Mouse (Mus musculus) hindlimb bud, embryonic 11.5 days (tissue): ENCODE data around the gene Hcrtr2.

ENCODE experiments used
- DNase-seq: peaks from one replicate; pipeline ENCODE4 v3.0.0-alpha.2; 2012; ENCODE audit warnings: low read depth, low spot score; ENCODE audit errors: extremely low spot score

Hcrtr2 gene

DNA sequence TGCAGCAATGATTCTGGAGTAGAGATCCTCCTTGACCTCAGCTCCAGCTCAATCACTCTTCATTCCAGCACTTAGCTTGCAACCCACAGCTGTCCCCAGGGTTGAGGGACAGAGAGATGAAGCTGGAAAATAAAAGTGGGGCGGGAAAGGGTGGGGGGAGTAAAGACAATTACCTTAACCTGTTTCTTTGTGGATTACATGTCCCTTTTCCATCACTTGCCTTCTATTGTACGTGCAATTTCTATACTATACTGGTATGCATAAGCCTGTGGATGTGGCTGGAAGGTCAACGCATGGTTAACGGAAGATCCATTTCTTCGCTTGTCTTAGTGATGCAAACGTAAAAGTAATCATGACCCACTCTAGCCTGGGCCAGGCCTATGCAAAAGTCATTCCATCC, at the start of gene Hcrtr2:
Gene Hcrtr2 (minus strand): TSS at position 101 of the 400 bp plus-strand sequence.
- DNase-seq: no peak

DNA sequence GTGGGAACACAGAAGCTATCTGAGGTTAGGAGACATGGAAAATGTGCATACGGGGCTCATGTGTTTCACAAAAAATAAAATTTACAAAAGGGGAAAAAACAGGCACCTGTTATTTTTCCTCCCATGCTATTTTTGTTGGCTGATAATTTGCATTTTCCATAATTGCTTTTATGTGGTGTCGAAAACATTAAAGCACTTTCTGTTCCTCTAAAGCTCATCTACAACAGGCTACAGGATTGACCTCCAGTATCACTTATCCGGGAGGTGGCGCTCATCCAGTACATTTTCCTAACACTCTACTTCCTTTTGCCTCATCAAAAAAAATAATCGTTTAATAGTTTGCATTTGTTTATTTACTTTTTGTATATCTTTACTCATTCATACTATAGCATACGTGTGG, 41.2 kb upstream of the Hcrtr2 start:
- DNase-seq: no peak

DNA sequence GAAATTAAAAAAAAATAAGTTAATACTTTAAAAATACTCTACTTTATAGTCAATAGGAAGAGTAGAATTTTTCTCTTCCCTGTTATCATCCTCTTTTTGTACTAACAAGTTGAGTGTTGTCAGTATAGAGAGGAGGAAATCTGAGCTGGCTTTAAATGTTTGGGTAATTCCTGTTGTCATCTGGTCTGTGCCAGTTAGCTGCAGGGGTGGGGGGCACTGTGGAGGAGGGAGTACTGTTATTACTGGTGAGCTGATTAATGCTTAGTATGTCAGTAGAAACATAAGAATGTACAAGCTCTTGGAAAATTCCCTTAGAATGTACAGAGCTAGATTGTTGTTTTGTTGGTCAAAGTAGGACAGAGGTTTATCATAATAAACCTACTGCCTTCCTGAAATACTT, 36.7 kb upstream of the Hcrtr2 start:
- DNase-seq: no peak

DNA sequence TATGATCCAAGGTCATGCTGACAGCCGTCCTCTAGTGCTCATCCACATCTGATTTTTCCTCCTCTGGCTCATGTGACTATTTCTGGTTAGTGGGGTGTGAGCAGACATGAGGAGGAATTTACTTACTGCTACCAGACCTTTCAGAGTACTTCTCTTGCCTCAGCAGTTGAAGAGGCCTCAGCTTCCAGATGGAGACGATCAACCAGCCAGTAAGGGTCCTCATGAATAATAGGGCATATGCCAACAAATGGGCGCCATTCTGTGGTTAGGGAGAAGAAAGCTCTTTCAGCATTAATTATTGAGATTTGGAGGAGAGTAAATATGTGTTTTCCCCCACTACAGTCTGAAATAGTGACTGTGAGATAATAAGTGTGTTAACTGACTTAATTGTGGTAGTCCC, 28.7 kb upstream of the Hcrtr2 start:
- no peak for DNase-seq

DNA sequence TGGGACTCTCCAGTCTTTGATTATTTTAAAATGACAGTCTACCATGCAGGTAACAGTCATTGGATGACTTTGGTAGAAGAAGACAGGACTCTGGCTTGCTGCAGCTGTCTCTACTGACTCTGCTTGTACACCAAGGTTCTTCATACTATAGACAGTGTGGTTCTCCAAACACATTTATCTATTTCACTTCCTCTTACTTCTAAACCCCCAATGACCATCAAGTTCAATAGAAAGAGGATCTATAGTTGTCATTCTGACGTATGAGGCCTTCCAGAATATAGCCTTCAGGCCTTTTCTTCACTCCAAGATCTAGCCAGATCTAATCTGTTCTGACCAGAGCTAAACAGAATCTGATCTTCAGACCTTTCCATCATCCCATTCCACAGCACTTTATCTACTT, 23.6 kb upstream of the Hcrtr2 start:
- no peak for DNase-seq

DNA sequence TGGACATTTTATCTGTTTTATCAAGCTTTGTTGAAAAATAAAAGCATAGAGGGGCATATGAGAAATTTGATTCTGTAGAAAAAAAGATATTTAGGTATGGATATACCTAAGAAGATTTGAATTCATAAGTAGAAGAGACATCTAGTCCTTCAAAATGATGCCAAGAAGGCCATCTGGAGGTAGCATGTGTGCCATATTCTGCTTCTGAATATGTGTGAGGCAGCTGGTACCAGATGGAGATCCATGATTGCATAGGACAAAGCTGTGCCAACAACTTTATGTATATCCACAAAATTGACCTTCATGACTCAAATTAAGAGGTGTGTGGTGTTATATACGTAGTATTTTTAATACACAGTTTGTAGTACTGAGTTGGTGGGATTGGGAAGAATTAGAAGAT, 7.4 kb upstream of the Hcrtr2 start:
- no peak for DNase-seq

DNA sequence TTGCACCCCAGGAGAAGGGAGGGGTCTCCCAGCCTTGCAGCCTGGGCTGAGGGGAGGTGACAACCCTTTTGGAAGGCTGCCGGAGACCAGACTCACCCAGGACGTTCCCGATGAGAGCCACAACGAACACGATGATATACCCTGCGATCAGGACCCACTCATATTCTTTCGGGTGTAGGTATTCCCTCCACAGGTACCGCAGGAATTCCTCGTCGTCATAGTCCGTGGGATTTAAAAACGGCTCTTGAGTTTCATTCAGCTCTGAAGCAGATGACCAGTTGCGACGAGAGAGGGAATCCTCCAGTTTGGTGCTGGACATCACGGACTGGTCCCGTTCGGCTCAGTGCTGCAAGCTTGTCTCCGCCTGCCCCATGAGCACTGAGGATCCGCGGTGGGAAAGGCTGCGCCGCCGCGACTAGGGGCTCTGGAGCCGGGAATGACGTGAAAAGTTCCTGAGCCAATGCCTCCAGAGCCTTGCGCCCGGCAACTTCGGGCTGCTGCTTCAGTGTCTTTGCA, 412 bp downstream of the Hcrtr2 start:
- DNase-seq: peak; percentile 10

DNA sequence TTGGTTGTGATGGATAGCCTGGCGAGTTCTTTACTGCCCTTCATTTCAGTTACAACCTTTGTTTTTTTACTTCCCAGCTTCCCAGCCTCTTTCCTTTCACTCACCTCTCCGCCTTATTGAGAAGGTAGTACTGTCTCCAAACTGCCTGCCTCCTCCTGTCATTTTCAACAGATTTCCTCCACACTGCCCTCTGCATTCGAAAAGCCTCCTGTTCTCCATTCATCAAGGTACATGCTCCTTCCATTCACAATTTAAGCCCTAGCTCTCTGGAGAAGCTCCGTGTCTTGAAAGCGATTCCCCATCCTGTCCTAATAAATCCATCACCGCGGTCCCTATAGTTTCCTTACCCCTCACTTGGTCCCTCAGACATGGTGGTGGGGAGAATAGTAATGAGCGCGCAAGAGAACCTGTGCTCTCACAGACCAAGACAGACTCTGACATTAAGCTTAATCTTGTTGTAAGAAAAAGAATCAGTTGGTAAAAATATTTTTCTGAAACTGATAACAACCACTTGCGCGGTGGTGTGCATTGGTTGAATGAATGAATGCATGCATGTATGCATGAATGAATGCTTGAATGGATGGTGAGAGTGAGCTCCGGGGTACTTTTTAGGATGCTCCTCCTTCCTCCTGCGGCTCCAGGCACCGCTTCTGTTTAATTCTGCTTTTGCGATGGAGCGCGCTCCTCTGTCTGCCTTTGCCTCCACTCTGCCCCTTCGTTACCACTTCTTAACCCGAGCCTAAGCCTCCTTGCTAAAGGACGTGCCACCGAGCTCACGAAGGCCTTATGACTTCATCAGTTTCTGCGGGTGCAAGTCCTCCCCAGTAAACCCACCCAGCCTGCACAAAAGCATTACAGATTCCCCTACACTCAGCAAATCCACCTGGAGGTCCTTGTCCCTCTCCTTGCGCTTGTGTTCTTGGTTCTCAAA, 1.3 kb downstream of the Hcrtr2 start:
- no peak for DNase-seq

DNA sequence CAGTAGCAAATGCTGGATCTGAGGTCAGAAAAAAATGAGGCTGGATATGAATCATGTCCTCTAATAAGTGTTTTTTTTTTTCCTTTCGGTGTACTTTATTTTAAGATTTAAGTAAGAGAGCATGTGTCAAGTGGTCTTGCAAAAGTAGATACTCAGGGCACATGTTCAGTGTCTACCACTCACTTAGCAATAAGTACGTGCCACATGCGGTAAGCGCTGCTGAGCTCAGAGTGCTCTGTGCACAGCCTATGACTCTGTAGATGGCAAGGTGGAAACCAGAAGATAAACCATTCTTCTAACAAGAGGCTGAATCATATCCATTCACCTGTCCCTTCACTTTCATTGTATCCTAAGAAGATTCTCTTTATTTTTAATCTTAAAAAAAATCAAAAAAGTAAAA, 2.1 kb downstream of the Hcrtr2 start:
- no peak for DNase-seq

DNA sequence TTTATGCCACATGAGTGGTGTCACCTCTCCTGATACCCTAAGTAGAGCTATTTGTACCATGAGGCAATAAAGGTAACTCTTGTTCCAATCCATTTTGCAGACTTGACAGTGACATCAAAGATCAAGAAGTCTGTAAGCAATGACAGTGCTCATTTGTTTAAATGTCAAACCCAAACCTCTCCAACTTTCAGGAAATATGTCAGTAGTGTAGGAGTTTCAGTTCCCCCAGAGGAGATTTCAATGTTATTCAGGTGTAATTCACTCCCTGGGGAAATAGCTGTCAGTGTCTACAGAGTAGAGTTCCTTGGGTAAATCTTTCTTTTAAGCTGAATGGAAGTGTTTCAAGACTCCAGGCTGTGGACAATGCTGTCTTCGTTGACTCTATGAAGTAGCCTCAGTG, 2.9 kb downstream of the Hcrtr2 start:
- no peak for DNase-seq

DNA sequence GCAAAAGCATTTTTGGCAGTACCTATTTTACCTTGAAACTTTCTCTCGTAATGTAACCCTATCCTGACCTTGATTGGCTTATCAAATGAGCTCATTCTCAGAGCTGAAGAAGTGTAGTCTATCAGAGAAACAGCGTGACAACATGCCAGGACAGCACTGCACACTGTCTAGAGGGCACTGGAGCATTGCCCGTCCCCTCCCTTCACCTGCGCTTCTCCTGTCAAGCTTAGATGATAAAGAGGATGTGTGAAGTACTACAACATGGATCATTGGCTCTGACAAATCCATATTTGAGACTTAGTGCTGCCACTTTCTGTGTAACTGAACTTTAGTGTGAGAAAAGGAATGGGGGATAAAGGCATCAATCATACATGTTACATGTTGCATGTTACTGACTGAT, 5.4 kb downstream of the Hcrtr2 start:
- DNase-seq: no peak

DNA sequence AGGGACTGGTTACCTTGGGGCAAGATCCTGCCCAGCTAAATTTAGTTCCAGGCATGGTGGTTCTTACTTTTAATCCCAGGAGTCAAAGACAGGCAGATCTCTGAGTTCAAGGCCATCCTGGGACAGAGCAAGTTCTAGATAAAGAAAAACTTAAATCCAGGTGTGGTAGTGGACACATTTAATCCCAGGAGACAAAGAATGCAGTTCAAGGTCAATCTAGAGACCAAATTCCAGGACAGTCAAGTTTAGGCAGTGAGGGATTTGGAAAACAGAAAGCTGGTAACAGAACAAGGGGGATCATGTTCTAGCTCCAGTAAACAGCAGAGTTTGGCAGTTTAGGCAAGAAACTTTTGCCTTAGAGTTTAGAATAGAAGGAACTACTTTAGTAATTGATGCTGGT, 8.6 kb downstream of the Hcrtr2 start:
- no peak for DNase-seq

DNA sequence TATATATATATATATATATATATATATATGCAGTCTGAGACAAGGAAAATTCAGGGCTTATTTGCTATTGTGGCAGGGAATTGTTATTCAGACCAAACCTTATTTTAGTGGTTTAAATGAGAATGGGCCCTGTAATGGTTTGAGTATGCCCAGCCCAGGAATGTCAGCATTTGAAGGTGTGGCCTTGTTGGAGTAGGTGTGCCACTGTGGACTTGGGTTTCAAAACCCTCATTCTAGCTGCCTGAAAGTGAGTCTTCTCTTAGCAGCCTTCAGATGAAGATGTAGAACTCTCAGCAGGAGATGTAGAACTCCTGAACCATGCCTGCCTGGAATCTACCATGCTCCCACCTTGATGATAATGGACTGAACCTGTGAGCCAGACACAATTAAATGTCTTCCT, 9.7 kb downstream of the Hcrtr2 start:
- DNase-seq: no peak

DNA sequence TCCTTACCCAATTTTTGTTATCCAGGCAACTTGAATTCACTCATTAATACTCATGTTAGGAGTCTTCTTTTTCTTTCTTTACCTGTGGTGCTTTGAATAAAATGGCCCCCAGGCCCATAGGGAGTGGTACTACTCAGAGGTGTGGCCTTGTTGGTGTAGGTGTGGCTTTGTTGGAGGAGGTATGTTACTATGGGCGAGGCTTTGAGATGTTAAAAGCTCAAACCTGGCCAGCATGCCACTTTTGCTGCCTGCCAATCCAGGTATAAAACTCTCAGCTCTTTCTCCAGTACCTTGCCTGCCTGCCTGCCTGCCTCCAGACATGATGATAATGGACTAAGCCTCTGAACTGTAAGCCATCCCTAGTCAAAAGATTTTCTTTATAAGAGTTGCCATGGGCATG, 11.4 kb downstream of the Hcrtr2 start:
- no peak for DNase-seq

DNA sequence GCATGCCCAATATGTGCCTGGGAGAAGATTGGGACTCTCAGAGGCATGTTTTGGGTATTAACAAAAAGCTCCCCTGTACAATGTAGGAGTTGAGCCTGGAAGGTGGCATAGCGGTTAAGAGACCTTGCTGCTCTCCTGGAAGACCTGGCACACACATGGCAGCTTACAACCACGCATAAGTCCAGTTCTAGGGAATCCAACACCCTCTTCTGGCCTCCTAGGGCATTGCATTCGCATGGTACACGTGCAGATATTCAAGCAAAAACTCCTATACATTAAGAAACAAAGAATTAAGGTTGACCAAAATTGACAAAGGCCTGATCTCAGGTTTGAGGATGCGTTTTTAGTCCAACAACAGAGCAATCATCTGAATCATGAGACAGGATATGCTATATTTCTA, 32.3 kb downstream of the Hcrtr2 start:
- no peak for DNase-seq

DNA sequence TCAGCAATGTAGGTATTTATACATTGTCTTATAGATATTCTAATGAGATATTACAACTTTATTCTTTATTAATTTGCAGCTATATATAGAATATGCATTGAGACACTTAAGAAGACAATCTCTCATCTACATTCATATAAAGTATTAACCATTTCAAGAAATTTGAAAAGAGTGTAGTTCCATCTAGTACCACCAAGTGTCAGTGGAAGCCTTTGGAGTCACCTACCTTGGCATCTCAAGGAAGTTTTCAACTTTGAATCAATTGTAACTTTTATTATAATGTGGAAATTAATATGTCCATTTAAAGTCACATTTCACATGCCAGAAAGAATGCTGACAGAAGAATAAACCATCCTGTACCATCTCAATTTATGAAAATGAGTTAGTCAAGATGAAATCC, 52.8 kb downstream of the Hcrtr2 start:
- DNase-seq: no peak

DNA sequence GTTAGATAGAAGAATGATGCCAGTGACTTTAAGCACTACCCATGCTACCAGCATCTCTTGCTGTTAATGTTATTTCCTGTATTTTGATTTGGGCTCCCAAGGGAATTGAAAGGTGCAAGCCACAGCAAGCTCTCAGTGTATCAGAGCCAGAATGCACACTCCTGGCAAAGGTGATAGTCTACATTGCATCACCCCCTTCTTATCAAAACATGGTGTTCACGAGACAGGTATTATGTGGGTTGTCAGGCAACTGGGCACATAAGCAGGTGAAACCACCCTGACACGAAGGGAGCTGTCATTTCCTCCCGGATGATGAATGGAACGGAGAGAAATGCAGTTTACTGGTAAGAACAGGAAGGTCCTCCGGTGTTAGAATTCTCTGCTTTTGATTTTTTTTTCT, 65.9 kb downstream of the Hcrtr2 start:
- no peak for DNase-seq

DNA sequence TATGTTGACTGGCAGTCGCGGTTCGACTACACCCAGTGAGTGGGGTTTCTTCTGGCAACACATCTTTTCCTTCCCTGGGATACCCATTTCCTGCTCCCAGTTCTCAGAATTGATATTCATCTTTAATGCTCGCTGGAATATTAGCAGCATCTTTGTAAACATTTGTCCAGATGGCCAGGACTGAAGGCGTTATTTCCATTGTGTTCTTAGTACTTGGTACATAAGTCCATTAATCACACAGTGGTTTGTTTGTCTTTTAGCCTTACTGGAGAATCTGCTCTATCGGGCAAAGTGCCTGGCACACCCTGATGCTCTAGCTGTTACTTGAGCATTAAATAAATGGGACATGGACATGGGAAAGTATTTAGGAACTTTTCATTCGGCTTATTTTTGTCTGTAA, 71.1 kb downstream of the Hcrtr2 start:
- DNase-seq: no peak

DNA sequence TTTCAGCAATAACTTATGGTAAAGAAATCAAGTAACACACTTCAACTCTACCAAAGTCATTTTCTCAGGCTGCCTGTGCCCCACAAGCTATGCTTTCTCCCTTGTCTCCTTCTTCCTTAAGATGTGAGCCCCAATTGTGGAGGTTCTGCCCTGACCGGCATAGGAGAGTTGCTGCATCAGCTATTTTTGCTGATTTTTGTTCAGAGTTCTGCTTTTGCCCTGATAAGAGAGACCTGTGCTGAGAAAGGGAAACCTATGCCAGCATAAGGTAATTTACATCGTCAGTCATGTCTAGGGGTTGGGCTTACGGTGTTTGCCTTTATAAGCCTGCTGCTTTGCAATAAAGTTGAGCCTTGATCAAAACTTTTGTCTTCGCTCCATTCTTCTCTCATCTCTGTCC, 71.5 kb downstream of the Hcrtr2 start:
- no peak for DNase-seq

DNA sequence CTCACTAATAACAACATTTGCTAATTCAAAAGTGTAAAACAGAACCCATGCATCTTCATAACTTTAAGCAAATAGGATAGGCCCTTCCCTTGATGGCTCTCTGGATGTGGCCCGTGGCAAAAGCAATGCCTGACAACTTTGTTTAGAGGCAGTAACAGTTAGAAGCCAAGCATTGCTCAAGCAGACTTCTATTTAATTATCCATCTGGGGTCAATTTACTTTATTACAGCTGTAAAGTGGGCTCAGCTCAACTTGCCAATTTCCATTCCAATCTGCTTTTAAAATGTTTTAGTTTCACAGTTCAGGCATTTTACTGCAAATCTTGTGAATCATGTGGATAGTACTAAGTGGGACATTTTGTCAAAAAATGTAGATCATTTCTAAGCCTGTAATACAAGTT, 81.3 kb downstream of the Hcrtr2 start:
- DNase-seq: peak; percentile 31

DNA sequence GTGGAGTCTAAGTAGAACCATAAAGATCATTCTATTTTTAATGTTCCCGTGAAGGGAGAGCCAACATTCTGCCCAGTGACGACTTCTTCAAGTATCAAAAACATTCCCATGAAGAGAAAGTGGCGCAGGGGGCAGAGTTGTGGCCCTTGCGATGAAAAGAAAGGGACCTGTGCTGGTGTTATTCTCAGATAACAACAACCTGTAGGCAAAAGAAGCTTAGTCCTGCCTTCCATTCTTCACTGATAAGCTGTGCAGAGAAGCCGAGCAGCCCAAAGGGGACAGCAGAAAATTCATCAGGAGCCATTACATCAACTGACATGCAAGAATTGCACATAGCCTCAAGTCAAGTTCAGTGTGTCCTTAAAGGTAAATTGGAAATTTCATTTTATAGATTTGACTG, 85.7 kb downstream of the Hcrtr2 start:
- no peak for DNase-seq

DNA sequence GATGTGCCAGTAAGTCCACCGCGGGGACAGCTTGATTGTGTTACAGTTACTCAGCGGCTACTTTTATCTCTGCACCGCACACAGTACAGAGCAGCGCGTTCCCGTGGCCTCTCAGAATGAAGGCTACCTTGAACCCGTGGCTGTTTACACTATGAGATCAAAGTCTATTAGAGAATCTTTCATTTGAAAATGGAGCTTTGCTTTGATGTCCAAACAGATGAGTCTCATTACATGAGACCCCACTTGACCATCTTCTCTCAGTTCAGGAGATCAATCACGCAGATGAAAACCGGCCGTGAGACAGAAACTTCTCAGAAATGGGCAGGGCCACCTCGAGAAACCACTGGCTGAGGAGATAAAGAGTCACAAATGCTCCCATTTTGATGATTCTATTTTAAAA, 86.4 kb downstream of the Hcrtr2 start:
- DNase-seq: no peak

DNA sequence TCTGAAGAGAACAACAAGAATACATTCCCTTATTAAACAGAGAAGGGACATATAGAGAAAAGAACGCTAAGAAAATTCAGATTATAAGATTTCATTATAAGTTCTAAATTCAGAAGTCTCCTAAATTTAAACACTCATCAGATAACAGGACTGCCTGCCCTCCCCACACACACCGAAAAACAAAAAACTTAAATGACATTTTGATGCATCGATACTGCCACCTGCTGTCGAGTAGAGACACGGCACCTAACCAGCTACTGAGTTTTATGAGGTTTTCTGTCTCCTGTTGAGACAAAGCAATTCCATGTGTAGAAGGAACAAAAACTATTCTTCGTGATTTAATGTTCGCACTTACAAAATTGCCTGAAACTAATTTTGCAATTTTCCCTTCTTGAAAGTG, 87.0 kb downstream of the Hcrtr2 start:
- DNase-seq: peak; percentile 92
